Mouse (Mus musculus): ENCODE data around the gene Nup50. TPM values are rescaled to one million over a fixed set of nuclear protein-coding genes. Genes with fewer than 3 reads are reported as not detected.

The Nup50 gene
- total and polyA plus RNA-seq, 3 experiments, result 19.8 to 88.6 (median 69.8) TPM

DNA sequence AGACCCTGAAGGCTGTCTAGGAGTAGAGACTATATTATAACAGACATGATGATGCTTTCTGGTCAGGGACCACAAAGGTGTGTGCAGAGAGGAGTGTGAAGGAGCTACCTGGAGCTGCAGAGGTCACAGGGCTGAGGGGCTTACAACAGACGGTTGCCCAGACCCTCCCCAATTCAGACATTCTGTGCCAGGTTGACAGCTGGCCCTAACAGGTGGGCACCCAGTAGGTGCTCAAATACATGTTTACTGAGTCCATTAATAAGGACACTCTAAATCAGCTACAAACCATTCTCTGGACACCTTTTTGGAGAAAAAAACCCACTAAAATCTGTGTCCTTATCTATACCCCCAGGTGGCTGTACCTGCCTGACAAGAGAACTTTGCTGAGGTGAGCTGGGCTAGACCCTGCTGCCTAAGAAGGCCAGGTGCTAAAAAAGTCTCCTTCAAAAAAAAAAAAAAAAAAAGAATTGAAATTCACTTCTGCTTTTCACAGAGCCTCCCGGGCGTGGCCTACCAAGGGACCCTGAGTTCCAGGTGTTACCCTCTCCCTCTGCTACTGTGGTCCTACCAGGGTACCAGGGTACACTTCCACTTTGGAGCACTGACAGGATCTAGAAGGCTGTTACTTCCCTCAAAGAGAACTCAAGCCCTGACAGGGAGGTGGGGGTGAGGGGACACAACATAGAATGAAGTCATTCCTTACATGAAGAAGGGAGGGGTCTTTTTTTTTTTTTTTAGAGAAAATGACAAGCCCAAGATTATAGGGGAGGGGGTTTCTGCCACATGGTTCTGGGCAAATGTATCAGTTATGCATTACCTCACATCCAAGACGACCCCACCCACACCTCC, 63.2 kb downstream of the Nup50 start:
- Histone ChIP-seq H3K27me3 (ENCODE audit: insufficient read depth, low read length) (no peaks in the 10 kb centered on the region), H3K4me3 (ENCODE audit: low read depth, low read length) (peak overlapping the region; percentile 91; the same call in 1 of the 2 replicates), H3K36me3 (replicated peaks) (peaks cover 42% of the 10 kb centered on the region), H3K9me3 (replicated peaks) (no peaks in the 10 kb centered on the region), H3K4me1 (ENCODE audit: insufficient read depth, low read depth, low read length) (peaks cover 36% of the 10 kb centered on the region)
- ATAC-seq (ENCODE audit: extremely low read depth, insufficient number of reproducible peaks, low FRiP score, poor library complexity, severe bottlenecking), result no peak
- TF ChIP-seq CTCF (IDR thresholded peaks at IDR 0.05; ENCODE audit: low read depth, low read length) (no peak), TAL1 (conservative IDR thresholded peaks at IDR 0.05; ENCODE audit: low read depth, low read length) (no peak), GATA2 (IDR thresholded peaks at IDR 0.05; ENCODE audit: borderline replicate concordance, low read depth, low read length) (no peak), GATA1 (IDR thresholded peaks at IDR 0.05; ENCODE audit: borderline replicate concordance, low read length) (no peak), POLR2AphosphoS5 (IDR thresholded peaks at IDR 0.05; ENCODE audit: insufficient replicate concordance, low read depth, low read length) (no peak)
- peak; percentile 53 for DNase-seq (ENCODE audit: low spot score)

DNA sequence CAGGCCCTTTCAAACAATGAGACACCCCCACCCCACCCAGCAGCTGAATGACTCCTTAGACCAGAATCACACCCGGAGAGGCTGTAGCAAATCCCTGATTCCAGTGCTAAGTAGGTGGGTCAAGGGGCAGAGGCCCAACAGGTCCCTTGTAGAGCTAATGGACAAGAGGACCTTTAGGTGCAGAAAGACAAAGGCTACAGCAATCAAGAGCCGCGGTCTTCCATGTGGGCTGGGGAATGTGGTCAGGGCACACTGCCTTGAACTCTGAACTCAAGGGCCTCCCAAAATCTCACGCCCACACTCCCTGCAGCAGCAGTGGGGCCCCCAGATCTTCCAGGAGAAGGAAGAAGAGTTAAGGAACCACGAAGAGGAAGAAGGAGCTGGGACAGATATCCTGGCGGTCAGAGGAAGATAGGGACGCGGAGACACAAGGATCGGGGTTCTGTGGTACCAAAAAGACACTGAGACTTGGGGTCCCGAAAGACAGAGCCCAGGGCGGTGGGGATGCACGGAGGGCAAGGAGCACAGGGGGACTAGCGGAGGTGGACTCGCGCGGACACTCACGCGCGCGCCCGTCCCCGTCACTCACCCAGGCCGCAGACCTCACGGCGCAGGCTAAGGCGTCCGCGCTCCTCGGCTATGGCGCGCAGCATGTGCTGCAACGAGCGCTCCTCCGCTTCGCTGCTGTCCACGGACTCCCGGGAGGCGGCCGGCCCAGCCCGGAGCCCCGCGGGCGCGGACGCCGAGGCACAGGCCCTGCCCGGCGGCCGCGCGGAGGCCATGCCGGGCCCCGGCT, 64.0 kb downstream of the Nup50 start:
- H3K4me3 ChIP-seq (ENCODE audit: low read depth, low read length), result peak overlapping the region; percentile 91
- peaks cover 34% of the 10 kb centered on the region for H3K36me3 ChIP-seq (replicated peaks)
- H3K9me3 ChIP-seq (replicated peaks), result no peaks in the 10 kb centered on the region
- no peak for TF ChIP-seq GATA2 (IDR thresholded peaks at IDR 0.05; ENCODE audit: borderline replicate concordance, low read depth, low read length)
- DNase-seq (ENCODE audit: low spot score) (peak; percentile 55), ATAC-seq (ENCODE audit: extremely low read depth, insufficient number of reproducible peaks, low FRiP score, poor library complexity, severe bottlenecking) (no peak)
- peaks cover 36% of the 10 kb centered on the region for H3K4me1 ChIP-seq (ENCODE audit: insufficient read depth, low read depth, low read length)
- no peaks in the 10 kb centered on the region for H3K27me3 ChIP-seq (ENCODE audit: insufficient read depth, low read length)

DNA sequence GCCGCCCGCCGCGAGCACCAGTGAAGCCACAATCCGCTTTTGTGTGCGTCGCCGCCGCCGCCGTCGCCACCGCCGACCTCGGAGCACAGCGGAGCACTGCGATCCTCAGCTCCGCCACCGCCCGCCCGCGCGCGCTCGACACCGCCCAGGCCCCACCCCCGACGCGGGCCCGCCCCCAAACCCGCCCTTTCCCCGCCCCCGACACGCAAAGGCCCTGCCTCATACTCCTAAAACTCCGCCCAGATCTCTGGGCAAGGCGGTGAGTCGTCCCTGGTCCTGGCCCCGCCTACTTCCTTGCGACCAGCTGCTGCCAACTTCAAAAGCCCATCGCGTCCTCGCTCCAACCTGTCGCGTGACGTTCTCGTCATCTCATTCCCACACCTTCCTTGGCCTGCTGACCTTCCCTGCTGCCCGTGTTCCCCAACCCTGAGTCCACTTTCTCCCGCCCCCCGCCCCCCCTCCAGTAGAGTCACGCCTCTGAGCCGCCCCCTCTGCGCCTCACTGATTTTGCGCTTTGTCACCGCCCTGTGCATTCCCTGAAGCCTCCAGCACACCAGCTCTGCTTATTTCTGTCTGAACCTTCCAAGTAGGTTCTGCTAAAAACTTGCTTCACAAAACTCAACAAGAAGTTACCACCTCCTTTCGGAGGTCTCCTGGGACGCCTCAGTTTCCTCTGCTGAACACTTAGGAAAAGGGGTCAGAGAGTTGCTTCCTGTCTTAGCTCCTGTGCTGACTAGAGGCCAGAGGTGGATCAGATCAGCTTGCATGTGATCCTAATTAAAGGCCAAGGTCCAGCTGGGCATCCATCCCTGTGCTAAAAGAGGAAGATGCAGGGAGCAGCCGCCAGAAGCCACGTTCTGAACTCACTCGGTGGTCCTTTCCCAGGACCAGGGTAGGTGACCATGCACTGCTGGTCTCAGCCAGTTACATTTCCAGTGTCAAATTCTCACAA, 64.9 kb downstream of the Nup50 start, which contains the start of gene 5031439G07Rik:
5031439G07Rik (minus strand) TSS at position 678 of the 952 bp plus-strand sequence.
- peaks cover 27% of the 10 kb centered on the region for H3K36me3 ChIP-seq (replicated peaks)
- peak within 1 kb of the TSS; percentile 91 for H3K4me3 ChIP-seq (ENCODE audit: low read depth, low read length)
- TF ChIP-seq GATA1 (IDR thresholded peaks at IDR 0.05; ENCODE audit: borderline replicate concordance, low read length) (no peak), GATA2 (IDR thresholded peaks at IDR 0.05; ENCODE audit: borderline replicate concordance, low read depth, low read length) (no peak), TAL1 (conservative IDR thresholded peaks at IDR 0.05; ENCODE audit: low read depth, low read length) (no peak), CTCF (IDR thresholded peaks at IDR 0.05; ENCODE audit: low read depth, low read length) (no peak), POLR2AphosphoS5 (IDR thresholded peaks at IDR 0.05; ENCODE audit: insufficient replicate concordance, low read depth, low read length) (no peak)
- DNase-seq (ENCODE audit: low spot score) (peak; percentile 88), ATAC-seq (ENCODE audit: extremely low read depth, insufficient number of reproducible peaks, low FRiP score, poor library complexity, severe bottlenecking) (peak; percentile 94)
- no peaks in the 10 kb centered on the region for H3K27me3 ChIP-seq (ENCODE audit: insufficient read depth, low read length)
- peaks cover 33% of the 10 kb centered on the region for H3K4me1 ChIP-seq (ENCODE audit: insufficient read depth, low read depth, low read length)
- no peaks in the 10 kb centered on the region for H3K9me3 ChIP-seq (replicated peaks)

DNA sequence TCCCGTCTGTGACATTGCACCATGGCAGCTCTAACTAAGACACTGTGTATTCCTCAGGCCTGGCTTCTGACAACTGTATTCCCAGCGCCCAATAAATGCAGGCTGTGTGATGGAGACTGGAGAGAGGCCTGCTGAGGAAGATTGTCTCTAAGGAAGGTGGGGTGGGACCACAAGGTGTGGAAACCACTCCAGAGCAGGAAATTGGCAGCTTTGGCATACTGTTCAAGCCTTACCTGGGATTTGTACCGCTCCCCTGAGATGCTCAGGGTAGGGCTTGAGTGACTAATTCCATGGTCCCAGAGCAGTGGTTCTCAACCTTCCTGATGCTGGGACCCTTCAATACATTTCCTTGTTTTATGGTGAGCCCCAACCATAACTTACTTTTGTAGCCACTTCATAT, 65.9 kb downstream of the Nup50 start:
- TF ChIP-seq TAL1 (conservative IDR thresholded peaks at IDR 0.05; ENCODE audit: low read depth, low read length) (no peak), POLR2AphosphoS5 (IDR thresholded peaks at IDR 0.05; ENCODE audit: insufficient replicate concordance, low read depth, low read length) (no peak), GATA2 (IDR thresholded peaks at IDR 0.05; ENCODE audit: borderline replicate concordance, low read depth, low read length) (no peak), GATA1 (IDR thresholded peaks at IDR 0.05; ENCODE audit: borderline replicate concordance, low read length) (no peak), CTCF (IDR thresholded peaks at IDR 0.05; ENCODE audit: low read depth, low read length) (no peak)
- H3K27me3 ChIP-seq (ENCODE audit: insufficient read depth, low read length), result no peaks in the 10 kb centered on the region; the same call in 1 of the 2 replicates
- peaks cover 18% of the 10 kb centered on the region for H3K36me3 ChIP-seq (replicated peaks)
- no peaks in the 10 kb centered on the region for H3K9me3 ChIP-seq (replicated peaks)
- DNase-seq (ENCODE audit: low spot score), result no peak
- H3K4me3 ChIP-seq (ENCODE audit: low read depth, low read length), result no peak overlapping the region
- no peak for ATAC-seq (ENCODE audit: extremely low read depth, insufficient number of reproducible peaks, low FRiP score, poor library complexity, severe bottlenecking)
- peaks cover 33% of the 10 kb centered on the region for H3K4me1 ChIP-seq (ENCODE audit: insufficient read depth, low read depth, low read length)

DNA sequence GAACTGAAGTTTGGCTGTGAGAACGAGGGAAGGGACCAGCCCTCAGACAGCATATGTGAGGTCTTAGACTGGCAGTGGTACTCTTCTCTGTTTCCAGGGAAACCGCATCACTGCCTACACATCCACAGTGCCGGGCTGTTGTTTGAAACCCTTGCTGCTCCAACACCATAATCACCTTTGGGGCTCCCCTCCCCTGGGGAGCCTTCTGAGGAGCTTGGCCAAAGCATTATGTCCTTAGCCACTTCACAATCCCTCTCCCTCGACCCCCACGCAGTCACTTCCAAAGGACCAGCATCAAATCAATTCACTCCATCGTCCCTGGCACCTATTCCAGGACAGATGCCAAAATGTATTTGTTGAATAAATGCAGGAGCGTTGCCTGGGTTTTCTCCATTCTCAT, 66.6 kb downstream of the Nup50 start:
- H3K4me3 ChIP-seq (ENCODE audit: low read depth, low read length), result no peak overlapping the region
- peaks cover 38% of the 10 kb centered on the region for H3K4me1 ChIP-seq (ENCODE audit: insufficient read depth, low read depth, low read length)
- no peak for TF ChIP-seq POLR2AphosphoS5 (IDR thresholded peaks at IDR 0.05; ENCODE audit: insufficient replicate concordance, low read depth, low read length)
- TF ChIP-seq CTCF (IDR thresholded peaks at IDR 0.05; ENCODE audit: low read depth, low read length), result no peak
- TF ChIP-seq TAL1 (conservative IDR thresholded peaks at IDR 0.05; ENCODE audit: low read depth, low read length), result no peak
- TF ChIP-seq GATA1 (IDR thresholded peaks at IDR 0.05; ENCODE audit: borderline replicate concordance, low read length), result no peak
- TF ChIP-seq GATA2 (IDR thresholded peaks at IDR 0.05; ENCODE audit: borderline replicate concordance, low read depth, low read length), result no peak
- H3K9me3 ChIP-seq (replicated peaks), result no peaks in the 10 kb centered on the region
- H3K27me3 ChIP-seq (ENCODE audit: insufficient read depth, low read length), result peaks cover 3% of the 10 kb centered on the region; the same call in 1 of the 2 replicates
- no peak for ATAC-seq (ENCODE audit: extremely low read depth, insufficient number of reproducible peaks, low FRiP score, poor library complexity, severe bottlenecking)
- no peak for DNase-seq (ENCODE audit: low spot score)
- H3K36me3 ChIP-seq (replicated peaks), result peaks cover 13% of the 10 kb centered on the region

Other genes starting within 250 kb of the Nup50 start
- not detected in 2 replicates for gene Arhgap8, start 203.4 kb upstream of the Nup50 start, total RNA-seq (2014; fragmentation: Nextera tagmentation)
- 0.06 TPM in 1 of 2 replicates, not detected in the other for gene Arhgap8, start 203.4 kb upstream of the Nup50 start, total RNA-seq (2017)
- not detected in 2 replicates for gene Arhgap8, start 203.4 kb upstream of the Nup50 start, polyA plus RNA-seq (2012)
- not detected in 2 replicates for gene Phf21b, start 67.4 kb upstream of the Nup50 start, total RNA-seq (2014; fragmentation: Nextera tagmentation)
- gene Phf21b, start 67.4 kb upstream of the Nup50 start, total RNA-seq (2017), result 0.06 and 0.27 TPM in 2 replicates
- not detected in 2 replicates for gene Phf21b, start 67.4 kb upstream of the Nup50 start, polyA plus RNA-seq (2012)
- gene Gm29666, start 3.4 kb upstream of the Nup50 start, total RNA-seq (2014; fragmentation: Nextera tagmentation), result 6.0 and 7.0 TPM in 2 replicates
- 1.5 and 1.9 TPM in 2 replicates for gene Gm29666, start 3.4 kb upstream of the Nup50 start, total RNA-seq (2017)
- gene Gm29666, start 3.4 kb upstream of the Nup50 start, polyA plus RNA-seq (2012), result 0.11 TPM in 2 replicates
- gene 5031439G07Rik, start 65.1 kb downstream of the Nup50 start, total RNA-seq (2014; fragmentation: Nextera tagmentation), result 8.3 and 8.8 TPM in 2 replicates
- 13.1 and 13.4 TPM in 2 replicates for gene 5031439G07Rik, start 65.1 kb downstream of the Nup50 start, total RNA-seq (2017)
- gene 5031439G07Rik, start 65.1 kb downstream of the Nup50 start, polyA plus RNA-seq (2012), result 41.8 and 43.8 TPM in 2 replicates
- gene Upk3a, start 93.7 kb downstream of the Nup50 start, total RNA-seq (2014; fragmentation: Nextera tagmentation), result not detected in 2 replicates
- gene Upk3a, start 93.7 kb downstream of the Nup50 start, total RNA-seq (2017), result not detected in 2 replicates
- not detected in 2 replicates for gene Upk3a, start 93.7 kb downstream of the Nup50 start, polyA plus RNA-seq (2012)
- gene Fam118a, start 105.5 kb downstream of the Nup50 start, total RNA-seq (2014; fragmentation: Nextera tagmentation), result 13.9 and 17.2 TPM in 2 replicates
- 14.7 and 14.9 TPM in 2 replicates for gene Fam118a, start 105.5 kb downstream of the Nup50 start, total RNA-seq (2017)
- 4.4 and 6.9 TPM in 2 replicates for gene Fam118a, start 105.5 kb downstream of the Nup50 start, polyA plus RNA-seq (2012)
- not detected in 2 replicates for gene Smc1b, start 208.6 kb downstream of the Nup50 start, total RNA-seq (2014; fragmentation: Nextera tagmentation)
- 0.05 TPM in 1 of 2 replicates, not detected in the other for gene Smc1b, start 208.6 kb downstream of the Nup50 start, total RNA-seq (2017)
- not detected in 2 replicates for gene Smc1b, start 208.6 kb downstream of the Nup50 start, polyA plus RNA-seq (2012)
- not detected in 2 replicates for gene Ribc2, start 208.7 kb downstream of the Nup50 start, total RNA-seq (2014; fragmentation: Nextera tagmentation)
- gene Ribc2, start 208.7 kb downstream of the Nup50 start, total RNA-seq (2017), result not detected in 2 replicates
- gene Ribc2, start 208.7 kb downstream of the Nup50 start, polyA plus RNA-seq (2012), result not detected in 2 replicates

All from G1E (cell line).